Mouse (Mus musculus): ENCODE data around the gene Zfyve26. TPM values are rescaled to one million over a fixed set of nuclear protein-coding genes. Genes with fewer than 3 reads are reported as not detected.
A peak's percentile ranks its signal among the peaks of the same experiment; 100 is the strongest.
"Not testable (repeated sequence)": the region's sequence is repeated elsewhere in the genome, so short reads cannot be mapped to it uniquely, and the experiment has no call there.

Gene Zfyve26
- total RNA-seq, 1 experiment, result 22.8 TPM

DNA sequence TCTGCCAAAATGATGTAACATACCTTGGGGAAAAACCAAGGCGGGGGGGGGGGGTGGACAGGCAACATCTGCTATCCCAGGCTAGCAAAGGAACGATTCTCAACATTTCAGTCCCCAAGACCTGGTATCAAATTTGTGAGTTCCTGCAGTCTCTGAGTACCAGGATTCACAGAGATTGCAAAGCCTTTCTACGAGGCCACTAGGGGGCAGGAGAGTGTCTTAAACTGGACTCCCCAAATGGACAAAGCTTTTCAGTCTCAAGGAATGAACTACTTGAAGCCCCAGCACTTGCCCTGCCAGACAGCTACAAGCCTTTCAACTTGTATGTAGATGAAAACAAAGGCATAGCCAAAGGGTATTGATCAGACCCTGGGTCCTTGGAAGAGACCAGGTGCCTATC lies 102.7 kb downstream of the Zfyve26 start:
- no peak overlapping the region for H3K9ac ChIP-seq (ENCODE audit: insufficient read depth, low read depth, low read length, poor library complexity, severe bottlenecking)
- peak; percentile 65 for DNase-seq (ENCODE audit: low read depth, low spot score)
- H3K4me1 ChIP-seq (ENCODE audit: control insufficient read depth in 2 of 2, insufficient read depth in 2 of 2, low read length in 2 of 2, poor library complexity in 1 of 2), result peaks cover 0 to 3% of the 10 kb centered on the region in 2 experiments; a peak in 2 of 4 replicates
- H3K36me3 ChIP-seq (ENCODE audit: control insufficient read depth, insufficient read depth, low read length, poor library complexity, severe bottlenecking), result peaks cover 2% of the 10 kb centered on the region; the same call in 1 of the 2 replicates
- no peak overlapping the region for H3K27ac ChIP-seq (ENCODE audit: insufficient read depth, low read depth, low read length, poor library complexity, severe bottlenecking)
- in situ Hi-C loops (cut with MboI; ENCODE audit: low sequenced_read_pairs in 2 of 2, unreplicated experiment in 2 of 2), result no loop called here
- TF ChIP-seq CHD2 (IDR thresholded peaks at IDR 0.05; ENCODE audit: low read depth, low read length), result no peak
- no peak for TF ChIP-seq MAFK (IDR thresholded peaks at IDR 0.05; ENCODE audit: insufficient read depth, low read depth, low read length)
- TF ChIP-seq ZC3H11A (IDR thresholded peaks at IDR 0.05; ENCODE audit: borderline replicate concordance, low read depth, low read length), result peak; percentile 53; the same call in 1 of the 2 replicates
- TF ChIP-seq HCFC1 (IDR thresholded peaks at IDR 0.05; ENCODE audit: borderline replicate concordance, insufficient read depth, low read length), result 0 out of 2 replicates have a peak, but pooled peaks have one; percentile 18
- H3K4me3 ChIP-seq (ENCODE audit: insufficient read depth in 1 of 2, low read depth in 1 of 2, low read length in 2 of 2, poor library complexity in 1 of 2, severe bottlenecking in 1 of 2), result no peak overlapping the region
- no peaks in the 10 kb centered on the region for H3K9me3 ChIP-seq (ENCODE audit: control insufficient read depth, insufficient read depth, low read depth, low read length)

DNA sequence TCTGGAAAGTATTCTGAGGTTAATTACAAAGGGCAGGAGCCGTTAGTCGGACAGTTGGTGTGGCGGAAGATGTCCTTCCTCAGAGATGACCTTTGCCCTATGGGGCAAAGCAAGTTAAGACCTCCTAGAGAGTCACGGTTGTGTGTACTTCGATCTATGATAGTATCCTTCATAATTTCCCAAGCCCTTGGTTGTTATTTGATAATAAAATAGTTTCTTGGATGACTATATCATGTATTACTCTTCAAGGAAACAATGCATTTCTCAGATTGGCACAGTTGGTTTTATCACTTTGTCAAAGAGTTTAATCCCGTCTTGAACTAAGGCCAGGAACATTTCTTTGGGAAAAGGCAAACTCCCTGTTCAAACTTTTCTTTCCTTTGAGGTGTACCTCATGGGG lies 103.9 kb downstream of the Zfyve26 start, which contains the start of gene Rdh11:
Rdh11 (minus strand) TSS at position 101 of the 400 bp plus-strand sequence.
- Histone ChIP-seq H3K36me3 (ENCODE audit: control insufficient read depth, insufficient read depth, low read length, poor library complexity, severe bottlenecking) (peaks cover 5% of the 10 kb centered on the region; the same call in 1 of the 2 replicates), H3K9ac (ENCODE audit: insufficient read depth, low read depth, low read length, poor library complexity, severe bottlenecking) (peak within 1 kb of the TSS; percentile 63; the same call in 1 of the 2 replicates), H3K27ac (ENCODE audit: insufficient read depth, low read depth, low read length, poor library complexity, severe bottlenecking) (no peak within 1 kb of the TSS), H3K4me1 (ENCODE audit: control insufficient read depth in 2 of 2, insufficient read depth in 2 of 2, low read length in 2 of 2, poor library complexity in 1 of 2) (peaks cover 0 to 3% of the 10 kb centered on the region in 2 experiments; a peak in 2 of 4 replicates), H3K4me3 (ENCODE audit: insufficient read depth in 1 of 2, low read depth in 1 of 2, low read length in 2 of 2, poor library complexity in 1 of 2, severe bottlenecking in 1 of 2) (peak within 1 kb of the TSS; percentile 65 to 97), H3K9me3 (ENCODE audit: control insufficient read depth, insufficient read depth, low read depth, low read length) (no peaks in the 10 kb centered on the region)
- no peak for DNase-seq (ENCODE audit: low read depth, low spot score)
- TF ChIP-seq MAFK (IDR thresholded peaks at IDR 0.05; ENCODE audit: insufficient read depth, low read depth, low read length), result no peak
- TF ChIP-seq CHD2 (IDR thresholded peaks at IDR 0.05; ENCODE audit: low read depth, low read length), result no peak
- no peak for TF ChIP-seq ZC3H11A (IDR thresholded peaks at IDR 0.05; ENCODE audit: borderline replicate concordance, low read depth, low read length)
- TF ChIP-seq HCFC1 (IDR thresholded peaks at IDR 0.05; ENCODE audit: borderline replicate concordance, insufficient read depth, low read length), result no peak
- no peak for TF ChIP-seq ZNF384 (IDR thresholded peaks at IDR 0.05; ENCODE audit: low read depth, low read length)
- in situ Hi-C loops (cut with MboI; ENCODE audit: low sequenced_read_pairs in 2 of 2, unreplicated experiment in 2 of 2), result no loop called here

DNA sequence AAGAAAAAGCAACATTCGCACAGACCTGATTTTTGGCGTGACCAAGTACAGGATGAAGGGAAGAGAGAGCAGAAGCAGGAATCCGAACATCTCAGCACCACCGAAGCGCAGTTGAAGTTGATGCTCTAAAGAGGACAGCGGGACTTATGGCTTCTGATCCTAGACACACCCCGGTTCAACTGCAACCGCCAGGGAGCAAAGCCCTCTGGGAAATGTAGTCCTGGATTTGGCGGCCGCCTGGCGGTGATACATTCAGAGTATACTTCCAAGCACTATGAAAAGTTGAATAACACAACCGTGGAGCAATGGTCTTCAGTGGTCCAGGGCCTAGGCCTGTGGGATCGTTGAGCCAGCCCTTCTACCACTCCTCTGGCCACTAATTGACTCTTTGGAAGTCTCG lies 104.4 kb downstream of the Zfyve26 start:
- Histone ChIP-seq H3K4me3 (ENCODE audit: insufficient read depth in 1 of 2, low read depth in 1 of 2, low read length in 2 of 2, poor library complexity in 1 of 2, severe bottlenecking in 1 of 2) (peak overlapping the region; percentile 65 to 97), H3K27ac (ENCODE audit: insufficient read depth, low read depth, low read length, poor library complexity, severe bottlenecking) (no peak overlapping the region), H3K36me3 (ENCODE audit: control insufficient read depth, insufficient read depth, low read length, poor library complexity, severe bottlenecking) (peaks cover 5% of the 10 kb centered on the region; the same call in 1 of the 2 replicates), H3K4me1 (ENCODE audit: control insufficient read depth in 2 of 2, insufficient read depth in 2 of 2, low read length in 2 of 2, poor library complexity in 1 of 2) (peaks cover 0 to 3% of the 10 kb centered on the region in 2 experiments; a peak in 2 of 4 replicates), H3K9ac (ENCODE audit: insufficient read depth, low read depth, low read length, poor library complexity, severe bottlenecking) (peak overlapping the region; percentile 63; the same call in 1 of the 2 replicates), H3K9me3 (ENCODE audit: control insufficient read depth, insufficient read depth, low read depth, low read length) (no peaks in the 10 kb centered on the region)
- TF ChIP-seq ZC3H11A (IDR thresholded peaks at IDR 0.05; ENCODE audit: borderline replicate concordance, low read depth, low read length), result no peak
- no peak for TF ChIP-seq CHD2 (IDR thresholded peaks at IDR 0.05; ENCODE audit: low read depth, low read length)
- TF ChIP-seq ZNF384 (IDR thresholded peaks at IDR 0.05; ENCODE audit: low read depth, low read length), result no peak
- no peak for TF ChIP-seq MAFK (IDR thresholded peaks at IDR 0.05; ENCODE audit: insufficient read depth, low read depth, low read length)
- TF ChIP-seq HCFC1 (IDR thresholded peaks at IDR 0.05; ENCODE audit: borderline replicate concordance, insufficient read depth, low read length), result peak; percentile 96
- peak; percentile 71 for DNase-seq (ENCODE audit: low read depth, low spot score)
- in situ Hi-C loops (cut with MboI; ENCODE audit: low sequenced_read_pairs in 2 of 2, unreplicated experiment in 2 of 2), result no loop called here

DNA sequence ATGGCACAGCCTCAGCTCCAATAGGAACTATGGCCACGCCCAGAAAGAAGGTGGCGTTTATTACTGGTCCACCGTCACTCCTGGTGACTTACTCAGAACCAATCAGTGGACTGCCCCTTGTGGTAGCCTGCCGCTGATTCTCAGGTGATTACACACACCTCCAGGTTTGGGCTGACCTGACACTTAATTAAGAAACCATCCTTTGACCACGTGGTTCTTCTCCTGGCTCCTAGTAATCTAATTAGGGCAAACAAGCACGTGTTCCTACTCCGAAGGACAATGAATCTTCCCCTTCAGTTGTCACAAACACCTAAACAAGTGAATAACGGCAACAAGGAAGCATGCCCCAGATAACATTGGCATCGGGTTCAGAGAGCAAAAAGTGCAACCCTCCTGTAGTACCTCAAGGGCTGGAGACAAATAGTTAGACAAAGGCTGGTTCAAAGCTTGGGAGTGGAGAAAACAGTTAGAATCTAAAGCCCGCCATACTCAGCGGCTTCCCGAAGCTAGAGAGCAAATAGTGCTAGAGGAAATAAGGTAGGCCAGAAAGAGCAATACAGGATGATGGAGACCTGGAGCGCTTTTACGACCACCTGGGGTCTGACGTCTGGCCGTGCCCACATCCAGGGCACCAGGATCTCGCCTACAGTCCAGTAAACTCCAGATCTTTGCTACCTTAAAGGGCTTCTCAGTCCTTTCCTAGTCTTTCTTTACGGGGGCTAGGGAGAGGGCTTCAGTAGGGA lies 105.0 kb downstream of the Zfyve26 start:
- in situ Hi-C loops (cut with MboI; ENCODE audit: low sequenced_read_pairs in 2 of 2, unreplicated experiment in 2 of 2), result no loop called here
- H3K9ac ChIP-seq (ENCODE audit: insufficient read depth, low read depth, low read length, poor library complexity, severe bottlenecking), result peak overlapping the region; percentile 63; the same call in 1 of the 2 replicates
- no peaks in the 10 kb centered on the region for H3K9me3 ChIP-seq (ENCODE audit: control insufficient read depth, insufficient read depth, low read depth, low read length)
- DNase-seq (ENCODE audit: low read depth, low spot score), result peak; percentile 74
- peaks cover 10% of the 10 kb centered on the region; the same call in 1 of the 2 replicates for H3K36me3 ChIP-seq (ENCODE audit: control insufficient read depth, insufficient read depth, low read length, poor library complexity, severe bottlenecking)
- peak overlapping the region; percentile 65 to 97 for H3K4me3 ChIP-seq (ENCODE audit: insufficient read depth in 1 of 2, low read depth in 1 of 2, low read length in 2 of 2, poor library complexity in 1 of 2, severe bottlenecking in 1 of 2)
- H3K4me1 ChIP-seq (ENCODE audit: control insufficient read depth in 2 of 2, insufficient read depth in 2 of 2, low read length in 2 of 2, poor library complexity in 1 of 2), result peaks cover 0 to 3% of the 10 kb centered on the region in 2 experiments; a peak in 2 of 4 replicates
- H3K27ac ChIP-seq (ENCODE audit: insufficient read depth, low read depth, low read length, poor library complexity, severe bottlenecking), result no peak overlapping the region
- TF ChIP-seq CHD2 (IDR thresholded peaks at IDR 0.05; ENCODE audit: low read depth, low read length) (peak; percentile 41; the same call in 1 of the 2 replicates), ZC3H11A (IDR thresholded peaks at IDR 0.05; ENCODE audit: borderline replicate concordance, low read depth, low read length) (no peak), ZNF384 (IDR thresholded peaks at IDR 0.05; ENCODE audit: low read depth, low read length) (no peak), MAFK (IDR thresholded peaks at IDR 0.05; ENCODE audit: insufficient read depth, low read depth, low read length) (no peak), HCFC1 (IDR thresholded peaks at IDR 0.05; ENCODE audit: borderline replicate concordance, insufficient read depth, low read length) (no peak)

DNA sequence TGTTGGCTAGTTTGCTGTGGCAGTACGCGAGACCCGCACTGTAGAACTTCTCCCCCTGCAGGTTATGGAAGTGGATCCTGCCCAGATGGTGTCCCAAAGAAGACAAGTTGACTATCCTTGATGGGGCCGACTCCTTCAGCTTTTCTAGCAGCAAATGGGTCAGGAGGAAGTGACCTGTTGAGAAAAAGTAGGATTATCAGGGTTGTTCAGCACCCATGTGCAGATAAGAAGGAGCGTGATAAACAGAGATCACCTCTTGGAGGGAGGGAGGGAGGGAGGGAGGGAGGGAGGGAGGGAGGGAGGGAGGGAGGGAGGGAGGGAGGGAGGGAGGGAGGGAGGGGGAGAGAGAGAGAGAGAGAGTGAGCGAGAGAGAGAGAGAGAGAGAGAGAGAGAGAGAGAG lies 110.9 kb downstream of the Zfyve26 start:
- H3K4me3 ChIP-seq (ENCODE audit: insufficient read depth in 1 of 2, low read depth in 1 of 2, low read length in 2 of 2, poor library complexity in 1 of 2, severe bottlenecking in 1 of 2); H3K4me1 ChIP-seq (ENCODE audit: control insufficient read depth in 2 of 2, insufficient read depth in 2 of 2, low read length in 2 of 2, poor library complexity in 1 of 2); H3K27ac ChIP-seq (ENCODE audit: insufficient read depth, low read depth, low read length, poor library complexity, severe bottlenecking); in situ Hi-C loops (cut with MboI; ENCODE audit: low sequenced_read_pairs in 2 of 2, unreplicated experiment in 2 of 2); H3K9me3 ChIP-seq (ENCODE audit: control insufficient read depth, insufficient read depth, low read depth, low read length); DNase-seq (ENCODE audit: low read depth, low spot score); H3K9ac ChIP-seq (ENCODE audit: insufficient read depth, low read depth, low read length, poor library complexity, severe bottlenecking): not testable (repeated sequence)
- H3K36me3 ChIP-seq (ENCODE audit: control insufficient read depth, insufficient read depth, low read length, poor library complexity, severe bottlenecking), result peaks cover 31% of the 10 kb centered on the region
